Mouse (Mus musculus) CH12.LX (cell line): ENCODE measurements around the gene Gimap3. TPM values are rescaled to one million over a fixed set of nuclear protein-coding genes. Genes with fewer than 3 reads are reported as not detected.

Experiments
- DNase-seq: peaks from one replicate; pipeline ENCODE4 v3.0.0-alpha.2; 2013; ENCODE audit errors: extremely low read depth
- H3K27ac ChIP-seq: 2 replicates; pipeline ENCODE4 v1.5.1; 2012; ENCODE audit warnings: low read depth, mild to moderate bottlenecking, control low read depth, moderate library complexity; ENCODE audit not compliant: insufficient read depth
- H3K27me3 ChIP-seq: replicated peaks from 2 replicates; pipeline ENCODE3; 2012; ENCODE audit warnings: inconsistent platforms
- H3K36me3 ChIP-seq, 2 experiments: replicated peaks in 1 of 2; 2 replicates each; pipeline versions ENCODE3 to v1.6.1; 2012; ENCODE audit warnings: inconsistent platforms in 1 of 2, low read length in 1 of 2, mild to moderate bottlenecking in 1 of 2, mixed read lengths in 1 of 2, moderate library complexity in 1 of 2; ENCODE audit not compliant: control insufficient read depth in 1 of 2, insufficient read depth in 1 of 2
- H3K4me1 ChIP-seq, 2 experiments: 2 replicates each; pipeline ENCODE4 v1.6.1; 2012; ENCODE audit warnings: inconsistent platforms in 1 of 2, moderate library complexity in 1 of 2; ENCODE audit not compliant: insufficient read depth in 2 of 2, control insufficient read depth in 1 of 2
- H3K4me2 ChIP-seq: 2 replicates; pipeline ENCODE4 v1.6.1; 2012; ENCODE audit warnings: low read depth, mild to moderate bottlenecking, control low read depth; ENCODE audit not compliant: poor library complexity, insufficient read depth, severe bottlenecking
- H3K4me3 ChIP-seq, 3 experiments: fragments of 150-350 bp in 1 of 3; sonication (generic) in 1 of 3; replicated peaks in 1 of 3; 2 replicates each; pipeline versions ENCODE3 to v1.5.1; 2011 to 2012; ENCODE audit warnings: low read depth in 2 of 3, low read length in 2 of 3, mild to moderate bottlenecking in 2 of 3, moderate library complexity in 2 of 3, control low read depth in 1 of 3, improper control_type of control experiment in 1 of 3, inconsistent platforms in 1 of 3, mixed read lengths in 1 of 3; ENCODE audit not compliant: poor library complexity in 1 of 3
- H3K79me2 ChIP-seq: replicated peaks from 2 replicates; pipeline ENCODE4 v1.6.1; 2012; ENCODE audit warnings: mild to moderate bottlenecking, moderate library complexity; ENCODE audit not compliant: control insufficient read depth, poor library complexity, insufficient read depth, severe bottlenecking; ENCODE audit errors: extremely low read depth
- H3K9ac ChIP-seq: 2 replicates; pipeline ENCODE4 v1.6.1; 2012; ENCODE audit warnings: low read depth, mild to moderate bottlenecking, control low read depth, moderate library complexity; ENCODE audit not compliant: insufficient read depth
- H3K9me3 ChIP-seq: replicated peaks from 2 replicates; pipeline ENCODE3; 2012; ENCODE audit warnings: low read length, inconsistent platforms, mixed read lengths
- CHD1 ChIP-seq: IDR thresholded peaks from 2 replicates; pipeline ENCODE4 v1.6.1; 2012; ENCODE audit warnings: low read depth, low read length, improper control_type of control experiment, inconsistent platforms
- CTCF ChIP-seq, 2 experiments: IDR thresholded peaks in 1 of 2; conservative IDR thresholded peaks in 1 of 2; 2 replicates each; pipeline ENCODE4 v1.5.1; 2011 to 2012; ENCODE audit warnings: low read depth in 2 of 2, low read length in 2 of 2, improper control_type of control experiment in 1 of 2, inconsistent platforms in 1 of 2, mild to moderate bottlenecking in 1 of 2, moderate library complexity in 1 of 2
- E2F4 ChIP-seq: IDR thresholded peaks from 2 replicates; pipeline ENCODE4 v1.6.1; 2011; ENCODE audit warnings: low read depth, low read length, improper control_type of control experiment; ENCODE audit not compliant: insufficient replicate concordance
- EP300 ChIP-seq: IDR thresholded peaks from 2 replicates; pipeline ENCODE4 v1.6.1; 2011; ENCODE audit warnings: low read length, improper control_type of control experiment
- GABPA ChIP-seq: IDR thresholded peaks from 2 replicates; pipeline ENCODE4 v1.6.1; 2012; ENCODE audit warnings: low read depth, low read length, improper control_type of control experiment, inconsistent platforms; ENCODE audit not compliant: insufficient replicate concordance
- HCFC1 ChIP-seq: IDR thresholded peaks from 2 replicates; pipeline ENCODE4 v1.6.1; 2012; ENCODE audit warnings: low read depth, mild to moderate bottlenecking, inconsistent platforms, low read length, improper control_type of control experiment
- JUND ChIP-seq: conservative IDR thresholded peaks from 2 replicates; pipeline ENCODE4 v1.6.1; 2011; ENCODE audit warnings: low read depth, low read length, improper control_type of control experiment
- KAT2A ChIP-seq: IDR thresholded peaks from 2 replicates; pipeline ENCODE4 v1.6.1; 2012; ENCODE audit warnings: low read length, improper control_type of control experiment, inconsistent platforms; ENCODE audit not compliant: insufficient replicate concordance
- PAX5 ChIP-seq: IDR thresholded peaks from 2 replicates; pipeline ENCODE4 v1.6.1; 2012; ENCODE audit warnings: low read length, inconsistent platforms, mixed read lengths
- SIN3A ChIP-seq: IDR thresholded peaks from 2 replicates; pipeline ENCODE4 v1.6.1; 2012; ENCODE audit warnings: low read length, improper control_type of control experiment, inconsistent platforms
- SMC3 ChIP-seq: IDR thresholded peaks from 2 replicates; pipeline ENCODE4 v1.6.1; 2011; ENCODE audit warnings: low read depth, low read length, improper control_type of control experiment
- TCF12 ChIP-seq: IDR thresholded peaks from 2 replicates; pipeline ENCODE4 v1.6.1; 2014; ENCODE audit warnings: low read depth, mild to moderate bottlenecking, inconsistent platforms, low read length, improper control_type of control experiment
- USF1 ChIP-seq: IDR thresholded peaks from 2 replicates; pipeline ENCODE4 v1.6.1; 2014; ENCODE audit warnings: low read depth, mild to moderate bottlenecking, inconsistent platforms, low read length, improper control_type of control experiment
- ZC3H11A ChIP-seq: IDR thresholded peaks from 2 replicates; pipeline ENCODE4 v1.6.1; 2012; ENCODE audit warnings: low read depth, mild to moderate bottlenecking, inconsistent platforms, low read length, improper control_type of control experiment
- dilution Hi-C: fragments of 300-500 bp; cut with MboI; formaldehyde crosslinking; loops from 2 replicates; pipeline ENCODE4 v1.14.3; 2020; ENCODE audit warnings: low sequenced_read_pairs; ENCODE audit not compliant: extremely low pct_unique_long_range_greater_than_20kb, extremely low pct_ligation_motif_present
- in situ Hi-C: fragments of 300-500 bp; cut with MboI; formaldehyde crosslinking; loops from 3 replicates; pipeline ENCODE4 v1.14.3; 2019; ENCODE audit warnings: low sequenced_read_pairs, low pct_ligation_motif_present, low pct_unique_long_range_greater_than_20kb, mixed read lengths
- polyA plus RNA-seq: library from polyadenylated mRNA; unstranded; fragments of >175 nt; gene quantifications from 2 replicates; pipeline ENCODE4 v1.2.1, GENCODE M21; 2012; ENCODE audit warnings: low read depth; ENCODE audit not compliant: insufficient read length
- total RNA-seq, 2 experiments: library from RNA; depleted of rRNA; stranded (reverse); fragments of 300-350 nt in 1 of 2; fragments of >200 nt in 1 of 2; gene quantifications; 2 replicates each; pipeline ENCODE4 v1.2.3; 2012 to 2014

Gene Gimap3
- total and polyA plus RNA-seq, 3 experiments, result 10.8 to 28.2 (median 17.7) TPM

GRCm38 (mm10) chr6:48787867-48788266 is 17.2 kb upstream of the Gimap3 start:
- no peaks in the 10 kb centered on the region for H3K36me3 ChIP-seq
- no peak overlapping the region for H3K4me3 ChIP-seq
- H3K9me3 ChIP-seq, result no peaks in the 10 kb centered on the region
- no peak overlapping the region for H3K9ac ChIP-seq
- peaks cover 0 to 7% of the 10 kb centered on the region in 2 experiments; a peak in 1 of 4 replicates for H3K4me1 ChIP-seq
- H3K27ac ChIP-seq, result no peak overlapping the region
- dilution Hi-C loops (no loop called here), in situ Hi-C loops (no loop called here)
- no peak for DNase-seq
- no peak for TF ChIP-seq SIN3A
- H3K4me2 ChIP-seq, result no peak overlapping the region
- H3K27me3 ChIP-seq, result no peaks in the 10 kb centered on the region
- no peaks in the 10 kb centered on the region for H3K79me2 ChIP-seq

DNA sequence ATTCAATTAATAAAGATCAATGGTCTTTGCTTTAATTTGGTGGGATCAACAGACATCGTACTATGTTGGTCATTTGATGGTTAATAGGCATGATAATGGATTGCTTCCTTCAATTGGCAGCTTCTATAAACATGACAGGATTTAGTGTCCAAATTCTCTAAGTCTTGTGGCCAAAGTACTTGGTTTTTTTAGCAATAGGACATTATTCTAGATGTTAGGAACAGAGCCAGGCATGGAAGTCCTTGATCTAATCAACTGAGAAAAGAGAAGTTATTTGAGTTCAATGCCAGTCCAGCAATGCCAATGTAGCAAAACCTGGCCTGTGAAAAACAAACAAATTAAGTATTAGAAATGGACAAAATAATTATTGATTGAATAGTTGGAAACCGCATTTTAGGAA is 14.9 kb upstream of the Gimap3 start:
- in situ Hi-C loops, result no loop called here
- H3K27ac ChIP-seq, result no peak overlapping the region
- TF ChIP-seq ZC3H11A, result no peak
- no peak for TF ChIP-seq CHD1
- TF ChIP-seq GABPA, result no peak
- TF ChIP-seq E2F4, result no peak
- TF ChIP-seq JUND, result no peak
- no peak for TF ChIP-seq SMC3
- no peak for TF ChIP-seq PAX5
- TF ChIP-seq HCFC1, result no peak
- TF ChIP-seq TCF12, result no peak
- no peak for TF ChIP-seq EP300
- H3K27me3 ChIP-seq, result no peaks in the 10 kb centered on the region
- dilution Hi-C loops, result no loop called here
- no peak overlapping the region for H3K4me3 ChIP-seq
- H3K9ac ChIP-seq, result no peak overlapping the region
- no peak overlapping the region for H3K4me2 ChIP-seq
- H3K9me3 ChIP-seq, result no peaks in the 10 kb centered on the region
- peaks cover 0 to 7% of the 10 kb centered on the region in 2 experiments; a peak in 1 of 4 replicates for H3K4me1 ChIP-seq
- no peaks in the 10 kb centered on the region for H3K79me2 ChIP-seq
- no peaks in the 10 kb centered on the region for H3K36me3 ChIP-seq
- no peak for DNase-seq

DNA sequence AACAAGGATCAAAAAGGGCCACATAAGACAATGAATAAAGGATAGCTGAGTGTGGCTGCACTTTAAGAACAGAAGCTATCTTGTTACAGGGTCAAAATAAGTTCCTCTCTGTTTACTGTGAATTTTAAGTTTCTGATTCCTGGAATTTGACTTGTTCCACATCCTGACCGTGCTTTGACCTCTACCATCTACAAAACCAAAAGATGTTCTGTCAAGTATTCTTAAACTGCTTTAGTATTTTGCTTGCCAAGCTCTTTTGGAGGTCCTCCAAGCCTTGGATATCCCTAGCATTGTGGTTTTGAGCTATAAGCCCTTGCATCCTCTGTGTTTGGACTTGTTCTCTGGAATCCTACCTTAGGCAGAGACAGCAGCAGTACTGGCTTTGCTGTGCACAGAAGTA is 14.5 kb upstream of the Gimap3 start:
- Histone ChIP-seq H3K4me1 (peaks cover 0 to 7% of the 10 kb centered on the region in 2 experiments; a peak in 1 of 4 replicates), H3K79me2 (no peaks in the 10 kb centered on the region), H3K4me3 (no peak overlapping the region), H3K27ac (no peak overlapping the region), H3K4me2 (no peak overlapping the region), H3K27me3 (no peaks in the 10 kb centered on the region), H3K9ac (no peak overlapping the region), H3K9me3 (no peaks in the 10 kb centered on the region), H3K36me3 (no peaks in the 10 kb centered on the region)
- dilution Hi-C loops (no loop called here), in situ Hi-C loops (no loop called here)
- TF ChIP-seq USF1 (no peak), HCFC1 (no peak), KAT2A (no peak), EP300 (no peak), CTCF (conservative IDR thresholded peaks at IDR 0.05 in 1 of 2, IDR thresholded peaks at IDR 0.05 in 1 of 2; ENCODE audit: low read depth in 2 of 2, low read length in 2 of 2) (no peak)
- no peak for DNase-seq
